Mouse (Mus musculus): ENCODE results near the gene Arvcf.
A peak's percentile ranks its signal among the peaks of the same experiment; 100 is the strongest.

Gene Arvcf

GRCm38 (mm10) chr16:18428011-18428515 lies 80.1 kb downstream of the Arvcf start:
- no peak for DNase-seq (ENCODE audit: low read depth, low spot score)

- no peak for DNase-seq (ENCODE audit: low read depth, low spot score)
Measured at GRCm38 (mm10) chr16:18428516-18429042, 80.6 kb downstream of the Arvcf start.

GRCm38 (mm10) chr16:18429641-18430040 lies 81.7 kb downstream of the Arvcf start:
- DNase-seq (ENCODE audit: low read depth, low spot score) = no peak

GRCm38 (mm10) chr16:18430641-18431212 lies 82.7 kb downstream of the Arvcf start:
- no peak for DNase-seq (ENCODE audit: low read depth, low spot score)

GRCm38 (mm10) chr16:18433341-18433920 lies 85.4 kb downstream of the Arvcf start:
- DNase-seq (ENCODE audit: low read depth, low spot score) = no peak

DNA sequence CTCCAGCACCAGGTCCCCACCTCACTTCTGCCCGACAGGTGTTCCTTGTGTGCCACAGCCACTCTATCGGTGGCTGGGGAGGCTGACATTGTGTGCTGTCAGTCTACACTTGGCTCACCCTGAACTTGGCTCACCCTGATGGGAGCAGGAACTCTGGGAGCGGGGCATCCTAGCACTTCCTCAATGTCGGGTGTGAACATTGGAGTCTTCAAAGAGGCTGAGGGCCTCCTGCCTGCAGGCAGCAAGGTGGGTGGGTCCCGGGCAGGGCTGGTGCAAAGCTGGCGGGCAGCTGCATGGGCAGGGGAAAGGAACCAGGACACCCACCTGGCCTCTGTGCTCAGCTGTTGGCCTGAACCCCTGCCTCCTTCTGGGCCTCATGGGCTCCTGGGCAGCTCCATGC lies 88.1 kb downstream of the Arvcf start:
- DNase-seq (ENCODE audit: low read depth, low spot score) = no peak

GRCm38 (mm10) chr16:18443385-18443841 lies 95.4 kb downstream of the Arvcf start:
- peak; percentile 82 for DNase-seq (ENCODE audit: low read depth, low spot score)

GRCm38 (mm10) chr16:18447243-18447642 lies 99.3 kb downstream of the Arvcf start:
- DNase-seq (ENCODE audit: low read depth, low spot score) = peak; percentile 36

- no peak for DNase-seq (ENCODE audit: low read depth, low spot score)
Measured at GRCm38 (mm10) chr16:18448104-18448503, 100.1 kb downstream of the Arvcf start.

GRCm38 (mm10) chr16:18449005-18449404 lies 101.0 kb downstream of the Arvcf start:
- no peak for DNase-seq (ENCODE audit: low read depth, low spot score)

DNA sequence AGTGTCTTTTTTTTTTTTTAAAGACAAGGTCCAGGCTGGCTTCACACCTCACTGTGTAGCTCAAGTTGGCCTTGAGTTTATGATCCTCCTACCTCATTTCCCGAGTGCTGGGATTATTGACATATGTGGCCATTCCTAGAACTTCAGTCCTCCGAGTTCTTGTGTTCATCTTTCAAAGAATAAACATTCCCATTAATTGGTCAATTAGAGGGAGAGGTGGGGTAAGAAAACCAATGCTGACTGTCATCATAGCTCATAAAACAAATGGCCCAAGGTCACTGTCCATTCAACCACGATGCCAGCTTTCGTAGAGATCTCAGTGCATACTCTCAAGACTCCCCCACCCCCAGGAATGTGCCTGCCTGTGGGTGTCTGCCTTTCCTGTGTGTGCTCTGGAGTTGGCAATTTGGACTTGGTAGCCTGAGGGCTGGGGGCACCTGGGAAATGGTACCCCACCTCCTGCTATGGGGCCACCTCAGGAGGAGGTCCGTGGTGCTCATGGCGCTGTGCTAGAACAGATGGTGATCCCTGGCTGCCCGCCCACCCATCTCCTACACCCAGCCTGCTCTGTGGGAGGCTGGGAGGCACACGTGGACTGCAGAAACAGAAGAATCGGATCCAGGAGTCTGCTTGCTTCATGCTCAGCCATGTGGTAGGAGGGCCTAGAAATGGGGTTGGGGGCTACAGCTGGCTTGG lies 103.7 kb downstream of the Arvcf start:
- no peak for DNase-seq (ENCODE audit: low read depth, low spot score)

GRCm38 (mm10) chr16:18452361-18452862 lies 104.4 kb downstream of the Arvcf start:
- no peak for DNase-seq (ENCODE audit: low read depth, low spot score)

- DNase-seq (ENCODE audit: low read depth, low spot score) = no peak
Measured at GRCm38 (mm10) chr16:18453846-18454245, 105.9 kb downstream of the Arvcf start.

DNA sequence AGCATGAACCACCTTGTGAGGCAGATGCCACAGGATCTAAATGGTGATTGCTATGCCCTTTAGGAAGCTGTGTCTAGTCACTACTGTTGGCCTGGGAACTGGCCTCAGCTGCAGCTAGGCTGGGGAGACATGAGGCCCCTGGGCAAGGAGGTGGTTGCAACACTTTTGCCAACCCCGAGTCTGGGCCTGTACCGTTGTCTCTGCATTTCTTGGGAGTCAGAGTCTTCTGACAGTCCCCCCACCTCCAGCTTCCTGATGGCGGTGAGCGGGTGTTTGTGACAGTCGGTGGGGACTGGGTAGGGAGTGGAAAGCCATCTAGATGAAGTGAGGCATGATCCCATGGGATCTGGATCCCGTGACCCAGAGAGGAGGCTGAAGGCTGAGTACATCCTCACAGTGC lies 107.4 kb downstream of the Arvcf start:
- no peak for DNase-seq (ENCODE audit: low read depth, low spot score)
